Mouse (Mus musculus) embryonic facial prominence, embryonic 15.5 days (tissue): Measurements from ENCODE around the gene Mfsd14b. TPM values are rescaled to one million over a fixed set of nuclear protein-coding genes. Genes with fewer than 3 reads are reported as not detected.

Experiments
- ATAC-seq: fragments of 200-750 bp; cut with Nextera tagmentation; 2 replicates; pipeline ENCODE4 v1.8.0; 2017; ENCODE audit warnings: low read depth, moderate TSS enrichment; ENCODE audit not compliant: insufficient number of reproducible peaks, low FRiP score, low TSS enrichment
- H3K27ac ChIP-seq: fragments of 300-500 bp; sonication (generic); replicated peaks from 2 replicates; pipeline ENCODE4 v1.5.1; 2015; ENCODE audit warnings: mild to moderate bottlenecking, inconsistent platforms
- H3K27me3 ChIP-seq: fragments of 300-500 bp; sonication (generic); 2 replicates; pipeline ENCODE4 v1.6.1; 2015; ENCODE audit warnings: inconsistent platforms
- H3K36me3 ChIP-seq: fragments of 300-500 bp; sonication (generic); 2 replicates; pipeline ENCODE4 v1.6.1; 2015; ENCODE audit warnings: mild to moderate bottlenecking, inconsistent platforms
- H3K4me1 ChIP-seq: fragments of 300-500 bp; sonication (generic); 2 replicates; pipeline ENCODE4 v1.6.1; 2015; ENCODE audit warnings: inconsistent platforms
- H3K4me2 ChIP-seq: fragments of 300-500 bp; sonication (generic); replicated peaks from 2 replicates; pipeline ENCODE4 v1.6.1; 2015; ENCODE audit warnings: mild to moderate bottlenecking, inconsistent platforms
- H3K4me3 ChIP-seq: fragments of 300-500 bp; sonication (generic); replicated peaks from 2 replicates; pipeline ENCODE4 v1.5.1; 2015; ENCODE audit warnings: mild to moderate bottlenecking, inconsistent platforms
- H3K9ac ChIP-seq: fragments of 300-500 bp; sonication (generic); 2 replicates; pipeline ENCODE4 v1.6.1; 2015; ENCODE audit warnings: inconsistent platforms
- H3K9me3 ChIP-seq: fragments of 300-500 bp; sonication (generic); replicated peaks from 2 replicates; pipeline ENCODE4 v1.6.1; 2016; ENCODE audit warnings: inconsistent platforms
- WGBS: fragments of 180-500 bp; shearing (Covaris S2); methylation state at CpG from one replicate; pipeline ENCODE4 v1.1.7; 2015; 5-methylcytosine and 5-hydroxymethylcytosine counted together
- polyA plus RNA-seq: library from polyadenylated mRNA; unstranded; fragments of >200 nt; fragmentation: Nextera tagmentation; extraction: Ambion mirVana; gene quantifications from 2 replicates; pipeline ENCODE4 v1.2.1, GENCODE M21; 2015

The Mfsd14b gene
- polyA plus RNA-seq, 1 experiment from 2014 or later, result 62.2 TPM

DNA sequence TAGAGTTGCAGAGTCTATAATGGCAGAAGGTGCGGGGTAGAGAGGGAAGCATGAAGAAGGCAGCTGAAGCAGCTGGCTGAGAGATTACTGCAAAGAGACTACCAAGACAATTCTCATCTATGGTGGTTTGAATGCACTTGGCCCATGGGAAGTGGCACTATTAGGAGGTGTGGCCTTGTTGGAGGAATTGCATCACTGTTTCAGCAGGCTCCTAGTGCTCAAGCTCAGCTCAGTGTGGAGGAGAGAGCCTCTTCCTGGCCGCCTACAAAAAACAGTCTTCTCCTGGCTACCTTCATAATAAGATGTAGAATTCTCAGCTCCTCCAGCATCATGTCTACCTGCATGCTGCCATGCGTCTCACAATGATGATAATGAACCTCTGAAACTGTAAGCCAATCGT is 16.9 kb downstream of the Mfsd14b start:
- no peak overlapping the region for H3K4me2 ChIP-seq
- H3K27me3 ChIP-seq, result no peaks in the 10 kb centered on the region
- 0 out of 2 replicates have a peak, but pooled peaks cover 4% of the 10 kb centered on the region for H3K9me3 ChIP-seq
- ATAC-seq, result no peak
- WGBS, result 92% methylated on average over 4 of the region's 4 CpGs
- no peak overlapping the region for H3K9ac ChIP-seq
- no peak overlapping the region for H3K4me3 ChIP-seq
- no peak overlapping the region for H3K27ac ChIP-seq
- no peaks in the 10 kb centered on the region for H3K4me1 ChIP-seq
- H3K36me3 ChIP-seq, result peaks cover 27% of the 10 kb centered on the region

DNA sequence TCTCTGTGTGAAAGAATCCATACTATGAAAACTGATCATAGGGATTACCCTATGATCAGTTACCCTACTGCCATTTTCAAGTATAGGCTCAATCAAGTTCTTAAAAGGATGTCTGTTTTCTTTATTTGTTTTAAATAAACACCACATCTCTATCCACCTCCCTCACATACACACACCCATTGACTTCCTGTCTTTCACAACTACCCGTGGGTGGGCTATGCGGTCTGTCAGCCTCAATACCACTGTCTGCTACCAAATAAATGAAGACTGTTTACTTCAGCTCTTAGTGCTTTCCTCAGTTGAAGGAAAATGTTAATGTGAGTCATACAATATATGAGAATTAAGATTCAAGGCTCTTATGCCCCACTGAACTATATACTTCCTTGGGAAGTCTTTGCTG is 42.8 kb downstream of the Mfsd14b start:
- no peak for ATAC-seq
- no peak overlapping the region for H3K27ac ChIP-seq
- no peak overlapping the region for H3K9ac ChIP-seq
- no peaks in the 10 kb centered on the region for H3K9me3 ChIP-seq
- no peaks in the 10 kb centered on the region for H3K27me3 ChIP-seq
- H3K4me2 ChIP-seq, result no peak overlapping the region
- WGBS, result 83% methylated on average over 2 of the region's 2 CpGs
- H3K4me1 ChIP-seq, result no peaks in the 10 kb centered on the region
- no peak overlapping the region for H3K4me3 ChIP-seq
- peaks cover 33% of the 10 kb centered on the region for H3K36me3 ChIP-seq

DNA sequence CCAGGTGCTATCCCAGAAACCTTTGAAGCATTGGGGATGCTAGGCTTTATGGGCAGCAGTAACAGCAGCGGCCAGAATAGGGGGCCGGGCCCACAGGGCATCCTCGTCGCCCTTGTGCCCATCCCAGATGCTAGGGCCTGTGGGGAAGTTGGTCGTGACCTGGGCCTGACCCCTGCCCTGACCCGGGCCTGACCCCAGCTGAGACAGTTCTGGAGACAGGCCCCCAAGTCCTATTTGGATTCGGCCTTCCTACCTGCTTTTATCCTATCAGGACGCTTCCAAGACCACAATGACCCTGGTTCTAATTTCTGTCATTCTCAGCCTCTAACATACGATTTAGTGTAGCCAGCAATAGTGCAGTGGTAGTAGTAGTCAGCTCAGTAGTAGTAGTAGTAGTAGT is 60.1 kb downstream of the Mfsd14b start, which contains the start of gene Prss47:
Gene Prss47, minus strand, starts transcription at position 101 of the 400 bp plus-strand sequence.
- no peaks in the 10 kb centered on the region for H3K9me3 ChIP-seq
- 75% methylated on average over 9 of the region's 9 CpGs for WGBS
- no peak within 1 kb of the TSS for H3K4me3 ChIP-seq
- no peak within 1 kb of the TSS for H3K27ac ChIP-seq
- no peak within 1 kb of the TSS for H3K4me2 ChIP-seq
- H3K9ac ChIP-seq, result no peak within 1 kb of the TSS
- H3K36me3 ChIP-seq, result no peaks in the 10 kb centered on the region
- no peaks in the 10 kb centered on the region for H3K4me1 ChIP-seq
- ATAC-seq, result no peak
- no peaks in the 10 kb centered on the region for H3K27me3 ChIP-seq

DNA sequence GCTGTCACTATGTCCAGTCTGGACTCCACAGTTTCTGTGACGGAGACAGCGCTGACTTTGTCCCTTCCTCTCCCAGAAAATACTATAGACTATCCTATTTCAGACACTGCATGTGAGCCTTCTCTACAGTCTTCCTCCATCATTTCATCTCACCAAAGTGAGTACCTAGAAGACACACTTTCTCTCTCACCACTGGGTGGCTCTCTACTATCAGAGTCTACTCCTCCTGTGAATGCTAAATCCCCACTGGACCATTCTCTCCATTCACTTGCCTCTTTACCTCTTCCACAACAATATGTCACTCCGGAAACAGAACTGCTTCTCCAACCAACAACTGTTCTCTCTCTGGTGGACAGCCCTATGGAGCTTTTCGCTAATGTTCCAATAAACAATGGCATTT is 77.7 kb downstream of the Mfsd14b start:
- no peaks in the 10 kb centered on the region for H3K4me1 ChIP-seq
- 60% methylated on average over 4 of the region's 4 CpGs for WGBS
- H3K9me3 ChIP-seq, result no peaks in the 10 kb centered on the region
- no peak overlapping the region for H3K4me3 ChIP-seq
- H3K27ac ChIP-seq, result no peak overlapping the region
- no peak overlapping the region for H3K4me2 ChIP-seq
- no peak for ATAC-seq
- H3K9ac ChIP-seq, result no peak overlapping the region
- H3K27me3 ChIP-seq, result no peaks in the 10 kb centered on the region
- no peaks in the 10 kb centered on the region for H3K36me3 ChIP-seq

DNA sequence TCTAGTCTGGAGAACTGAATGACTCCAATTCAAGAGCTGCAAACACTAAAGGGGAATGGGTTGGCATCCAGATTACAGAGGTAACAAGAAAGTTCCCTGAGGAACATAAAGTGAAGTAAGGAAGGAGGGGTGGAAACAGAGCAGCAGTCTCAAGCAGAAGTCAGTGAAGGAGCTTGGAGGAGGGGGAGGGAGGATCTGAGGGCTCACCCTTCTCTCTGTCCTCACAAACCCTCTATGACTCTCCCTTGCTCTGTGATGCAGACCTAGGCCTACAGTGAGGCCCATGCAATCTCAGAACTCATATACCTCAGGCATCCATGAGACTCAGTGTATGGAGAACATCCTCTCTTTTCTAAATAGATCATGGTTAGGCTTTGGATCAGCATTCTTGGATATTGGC is 80.0 kb downstream of the Mfsd14b start, which contains the start of gene Spata31d1c:
Gene Spata31d1c, plus strand, starts transcription at position 301 of the 400 bp plus-strand sequence.
- no peaks in the 10 kb centered on the region for H3K27me3 ChIP-seq
- H3K36me3 ChIP-seq, result no peaks in the 10 kb centered on the region
- no peak for ATAC-seq
- no peaks in the 10 kb centered on the region for H3K9me3 ChIP-seq
- H3K4me2 ChIP-seq, result no peak within 1 kb of the TSS
- H3K4me1 ChIP-seq, result no peaks in the 10 kb centered on the region
- no peak within 1 kb of the TSS for H3K9ac ChIP-seq
- no peak within 1 kb of the TSS for H3K27ac ChIP-seq
- H3K4me3 ChIP-seq, result no peak within 1 kb of the TSS

Other genes with a start within 250 kb of the Mfsd14b start
- 0.15 and 0.20 TPM in 2 replicates for gene Cntnap3, start 209.0 kb downstream of the Mfsd14b start, polyA plus RNA-seq
- gene Spata31, start 195.6 kb downstream of the Mfsd14b start, polyA plus RNA-seq, result not detected in 2 replicates
- gene Spata31d1c, start 79.9 kb downstream of the Mfsd14b start, polyA plus RNA-seq, result not detected in 2 replicates
- not detected in 2 replicates for gene Prss47, start 60.2 kb downstream of the Mfsd14b start, polyA plus RNA-seq
- not detected in 2 replicates for gene Olfr465-ps1, start 25.1 kb upstream of the Mfsd14b start, polyA plus RNA-seq
- not detected in 2 replicates for gene Olfr466, start 37.3 kb upstream of the Mfsd14b start, polyA plus RNA-seq
- gene Nlrp4f, start 93.0 kb upstream of the Mfsd14b start, polyA plus RNA-seq, result not detected in 2 replicates
- gene Gm10775, start 146.6 kb upstream of the Mfsd14b start, polyA plus RNA-seq, result not detected in 2 replicates
- 11.8 and 12.7 TPM in 2 replicates for gene Zfp369, start 165.8 kb upstream of the Mfsd14b start, polyA plus RNA-seq